Mouse (Mus musculus) telencephalon, adult 2 months (tissue): ENCODE data around the gene Pcbp3.
A peak's percentile ranks its signal among the peaks of the same experiment; 100 is the strongest.

Experiments
- DNase-seq: peaks from one replicate; pipeline ENCODE4 v3.0.0-alpha.2; 2011; ENCODE audit warnings: low read depth, low spot score

Gene Pcbp3

DNA sequence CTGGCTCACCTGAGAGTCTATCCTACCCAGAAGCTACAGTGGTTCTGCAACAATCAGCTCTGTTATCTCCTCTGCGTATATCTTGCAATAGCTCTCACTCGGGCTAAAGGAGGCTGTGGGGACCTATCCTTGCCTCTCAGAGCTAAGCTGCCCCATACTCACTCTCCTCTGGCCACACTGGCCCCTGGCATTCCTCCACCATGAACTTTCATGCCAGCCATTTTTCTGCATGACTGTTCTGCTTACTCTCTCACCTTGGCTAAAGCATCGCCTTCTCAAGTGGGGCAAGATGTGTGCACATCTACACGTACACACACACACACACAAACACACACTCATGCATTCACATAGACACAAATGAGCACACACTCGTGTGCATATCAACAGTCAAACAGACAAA is 115.2 kb downstream of the Pcbp3 start:
- no peak for DNase-seq

GRCm38 (mm10) chr10:76844901-76845300 is 116.8 kb downstream of the Pcbp3 start:
- DNase-seq: no peak

DNA sequence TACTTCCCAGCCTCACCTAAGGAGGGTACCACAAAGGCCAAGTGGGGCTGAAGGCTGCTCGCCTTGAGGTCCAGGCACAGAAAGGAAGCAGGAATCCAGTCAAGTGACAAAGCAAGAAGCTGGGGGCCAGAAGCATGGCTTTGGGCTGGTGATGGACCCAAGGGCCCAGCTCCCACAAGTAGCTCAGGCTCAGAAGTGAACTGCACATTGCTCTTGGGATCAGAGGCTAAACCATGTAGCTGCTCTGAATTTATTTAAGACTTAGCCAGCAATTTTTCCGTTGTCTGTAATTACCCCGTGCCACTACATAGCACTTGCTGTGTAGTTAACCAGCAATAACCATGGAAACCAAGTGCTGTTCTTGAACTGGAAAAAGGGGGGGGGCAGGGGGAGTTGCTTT is 117.3 kb downstream of the Pcbp3 start:
- no peak for DNase-seq

- no peak for DNase-seq
Observed at GRCm38 (mm10) chr10:76842087-76842486, 119.6 kb downstream of the Pcbp3 start.

- no peak for DNase-seq
Observed at GRCm38 (mm10) chr10:76841220-76841619, 120.5 kb downstream of the Pcbp3 start.

GRCm38 (mm10) chr10:76840566-76840965 is 121.1 kb downstream of the Pcbp3 start:
- DNase-seq: no peak

GRCm38 (mm10) chr10:76835497-76836357 is 126.0 kb downstream of the Pcbp3 start:
- peak; percentile 68 for DNase-seq

GRCm38 (mm10) chr10:76832841-76833240 is 128.8 kb downstream of the Pcbp3 start:
- no peak for DNase-seq

GRCm38 (mm10) chr10:76831915-76832314 is 129.8 kb downstream of the Pcbp3 start:
- no peak for DNase-seq

GRCm38 (mm10) chr10:76831151-76831550 is 130.5 kb downstream of the Pcbp3 start:
- no peak for DNase-seq

GRCm38 (mm10) chr10:76828936-76829335 is 132.8 kb downstream of the Pcbp3 start:
- no peak for DNase-seq

DNA sequence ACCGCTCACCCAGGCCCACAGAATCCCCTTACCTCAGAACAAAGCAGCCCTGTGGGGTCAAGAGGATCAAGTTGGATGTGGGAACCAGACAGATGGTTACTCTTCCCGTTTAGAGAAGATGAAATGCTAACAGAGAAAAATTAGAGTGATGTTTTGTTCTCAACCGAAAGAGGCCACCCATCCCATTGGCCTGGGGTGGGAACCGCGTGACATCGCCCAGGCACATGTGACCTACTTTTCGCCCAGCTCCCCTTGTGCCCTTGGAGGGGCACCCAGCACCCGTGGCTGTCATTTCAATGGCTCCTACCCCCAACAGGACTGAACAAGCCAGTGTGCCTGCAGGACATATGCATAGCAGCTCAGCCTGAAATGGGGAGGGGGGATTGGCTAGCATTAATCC is 139.0 kb downstream of the Pcbp3 start:
- DNase-seq: no peak

DNA sequence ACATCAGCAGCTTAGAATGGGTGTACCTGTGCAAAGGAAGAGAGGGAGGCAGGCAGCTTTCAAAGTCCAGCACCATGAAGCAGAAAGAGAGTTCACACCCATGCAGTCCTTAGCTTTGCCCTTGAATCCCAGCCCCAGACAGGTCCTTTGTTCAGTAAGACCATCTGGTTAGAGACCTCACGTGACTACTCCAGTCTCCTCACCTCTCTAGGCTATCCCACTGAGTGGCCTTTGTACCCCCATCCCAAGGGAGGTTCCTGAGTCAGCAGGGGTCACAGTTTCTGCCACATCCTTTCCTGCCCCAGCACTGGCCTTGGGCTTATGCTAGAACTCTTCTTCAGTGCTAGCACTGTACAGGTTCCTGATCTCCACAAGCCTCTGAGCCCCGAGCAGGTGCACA is 142.4 kb downstream of the Pcbp3 start:
- DNase-seq: no peak

DNA sequence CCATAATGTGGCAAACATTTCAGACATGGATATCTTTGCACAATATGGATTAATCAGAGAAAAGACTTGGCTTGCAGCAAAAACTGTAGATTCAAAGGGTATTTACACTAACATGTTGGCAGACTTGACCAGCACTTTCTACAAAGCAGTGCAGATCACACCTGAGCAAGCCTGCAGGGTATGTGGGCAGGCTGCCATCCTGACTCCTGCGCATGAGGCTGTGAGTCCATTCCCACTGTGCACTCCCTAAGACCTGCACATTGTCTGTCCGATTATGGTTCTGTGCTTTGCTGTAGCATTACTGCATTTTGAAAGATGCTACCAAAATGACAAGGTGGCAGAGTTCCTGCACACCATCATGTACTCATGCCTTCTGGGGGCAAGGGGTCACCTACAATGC is 143.3 kb downstream of the Pcbp3 start:
- no peak for DNase-seq

DNA sequence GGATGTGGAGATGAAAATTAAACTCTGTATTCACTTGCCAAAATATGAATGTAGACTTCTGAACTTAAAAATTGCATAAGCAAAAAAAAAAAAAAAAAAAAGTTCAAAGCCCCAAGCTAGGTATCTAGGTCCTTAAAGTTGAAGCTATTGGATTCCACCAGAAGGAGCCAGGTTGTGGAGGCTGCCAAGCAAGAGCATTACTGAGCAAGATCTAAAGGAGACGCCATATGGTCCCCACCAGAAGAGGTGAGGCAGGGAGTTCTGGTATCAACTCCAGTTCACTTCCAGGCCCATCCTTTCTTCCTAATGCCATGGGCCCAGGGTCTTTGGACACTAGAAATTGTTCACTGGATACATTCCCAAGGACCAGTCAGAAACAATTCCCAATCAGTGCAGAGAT is 144.8 kb downstream of the Pcbp3 start:
- DNase-seq: no peak

DNA sequence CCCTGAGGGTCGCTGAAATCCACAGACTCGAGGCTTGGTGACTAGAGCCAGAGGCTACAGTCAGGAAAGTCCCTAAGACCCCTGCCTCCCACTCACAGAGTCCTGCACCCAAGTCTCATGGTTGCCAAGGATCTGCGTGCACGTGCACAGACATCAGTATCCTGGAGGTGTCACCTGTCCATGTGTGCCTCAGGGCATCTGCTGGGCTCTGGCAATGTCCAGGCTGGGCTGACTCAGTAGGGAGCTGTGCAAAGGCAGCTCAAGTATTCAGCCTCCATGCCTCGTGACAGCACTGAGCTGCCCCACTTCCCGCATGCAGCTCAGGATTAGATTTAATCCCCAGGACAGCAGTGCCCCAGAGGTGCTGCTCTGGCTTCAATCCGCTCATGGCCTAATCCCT is 145.3 kb downstream of the Pcbp3 start:
- no peak for DNase-seq

DNA sequence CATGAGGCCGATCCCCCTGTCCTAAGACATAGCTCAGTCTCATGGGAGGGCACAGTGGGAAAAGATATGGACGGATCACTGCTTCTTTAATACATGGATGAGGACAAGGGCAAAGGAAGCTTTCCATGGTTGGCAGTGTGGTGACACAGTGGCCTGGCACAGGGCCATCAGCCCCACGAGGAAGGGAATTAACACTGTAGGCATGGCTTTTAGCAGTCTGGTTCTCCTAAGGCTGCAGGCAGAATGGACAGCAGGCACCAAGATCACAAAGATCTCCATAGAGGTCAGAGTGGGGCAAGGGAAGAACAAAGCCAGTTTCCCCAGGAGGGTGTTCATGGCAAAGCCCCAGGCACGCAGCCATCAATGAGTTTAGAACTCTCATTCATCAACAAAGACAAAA is 146.2 kb downstream of the Pcbp3 start:
- DNase-seq: no peak

DNA sequence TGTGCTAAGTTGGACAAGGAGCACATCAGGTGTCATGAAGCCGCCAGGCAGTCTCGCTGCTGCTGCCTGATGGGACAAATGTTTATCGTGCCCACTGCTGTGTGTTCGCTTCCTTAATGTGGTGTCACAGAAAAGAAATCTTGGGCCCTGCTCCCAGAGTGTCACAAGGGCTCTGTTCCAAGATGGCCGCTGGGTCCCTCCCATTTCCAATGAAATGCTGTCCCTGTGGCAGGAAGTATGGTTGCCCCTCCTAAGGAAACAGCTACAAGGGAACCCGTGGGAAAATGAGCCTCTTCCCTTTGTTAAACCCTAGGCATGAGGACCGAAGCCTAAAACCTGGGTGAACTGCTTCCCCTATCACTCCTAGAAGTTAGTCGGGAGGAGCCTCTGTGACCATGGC is 146.9 kb downstream of the Pcbp3 start:
- no peak for DNase-seq

DNA sequence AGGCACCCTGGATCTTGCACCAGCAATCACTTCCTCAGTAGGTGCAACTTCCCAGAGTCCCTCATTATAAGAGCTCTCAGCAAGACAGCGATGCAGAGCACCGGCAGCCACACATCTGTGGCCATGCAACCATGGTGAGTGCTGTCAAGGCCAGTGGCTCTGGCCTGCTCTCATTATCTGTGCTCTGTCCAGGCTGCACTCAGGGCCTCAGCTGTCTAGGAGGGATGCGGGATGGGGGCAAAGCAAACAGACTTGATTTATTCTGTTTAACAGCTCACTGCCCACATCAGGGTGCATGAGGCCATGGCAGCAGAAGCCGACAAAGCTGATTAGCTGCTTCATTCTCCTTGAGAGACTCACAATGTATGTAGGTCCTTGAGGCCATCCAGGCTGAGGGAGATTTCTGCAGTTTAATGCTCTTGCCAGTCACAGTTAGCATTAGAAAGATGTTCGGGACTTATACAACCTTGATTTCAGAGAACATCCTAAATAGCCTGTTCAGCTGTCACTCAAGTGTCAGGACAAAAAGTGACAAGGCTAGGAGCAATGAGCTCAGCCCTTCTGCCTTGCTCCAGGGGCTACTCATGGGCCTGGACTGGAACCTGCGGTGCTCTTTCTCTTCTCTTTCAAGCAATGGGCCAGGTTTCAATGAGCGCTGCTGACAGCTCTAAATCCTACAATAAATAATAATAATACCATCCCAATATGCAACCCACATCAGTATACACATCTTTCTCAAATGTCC is 151.6 kb downstream of the Pcbp3 start:
- DNase-seq: no peak

DNA sequence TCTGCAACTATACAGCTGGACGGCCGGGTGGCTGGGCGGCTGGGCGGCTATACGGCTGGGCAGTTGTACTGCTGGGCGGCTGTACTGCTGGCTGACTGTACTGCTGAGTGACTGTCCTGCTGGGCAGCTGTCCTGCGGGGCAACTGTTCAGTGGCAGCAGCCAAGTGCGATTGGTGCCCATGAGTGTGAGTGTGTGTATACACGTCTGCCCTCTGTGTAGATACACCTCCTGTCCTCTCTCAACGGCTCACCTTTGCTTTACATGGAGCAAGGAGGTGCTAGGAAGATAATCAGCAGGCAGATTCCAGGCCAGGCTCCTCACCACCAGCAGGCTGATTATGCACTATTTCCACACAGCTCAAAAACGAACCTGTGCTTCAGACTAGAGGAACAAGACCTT is 152.2 kb downstream of the Pcbp3 start:
- no peak for DNase-seq

GRCm38 (mm10) chr10:76808446-76809400 is 153.0 kb downstream of the Pcbp3 start:
- no peak for DNase-seq

- DNase-seq: peak; percentile 21
Observed at GRCm38 (mm10) chr10:76802500-76802885, 159.2 kb downstream of the Pcbp3 start.
